Mouse (Mus musculus) heart, postnatal 0 days (tissue): ENCODE results near the gene Ube2t. TPM values are rescaled to one million over a fixed set of nuclear protein-coding genes. Genes with fewer than 3 reads are reported as not detected.
A peak's percentile ranks its signal among the peaks of the same experiment; 100 is the strongest.

ENCODE experiments used
- ATAC-seq: fragments of 200-750 bp; cut with Nextera tagmentation; 2 replicates; pipeline ENCODE4 v1.8.0; 2017; ENCODE audit warnings: low read depth, moderate number of reproducible peaks, moderate library complexity; ENCODE audit not compliant: insufficient read depth
- DNase-seq: peaks from one replicate; pipeline ENCODE4 v3.0.0-alpha.2; 2016; ENCODE audit warnings: low spot score
- H3K27ac ChIP-seq: fragments of 300-500 bp; sonication (generic); 2 replicates; pipeline ENCODE4 v1.5.1; 2014; ENCODE audit warnings: low read depth, mild to moderate bottlenecking
- H3K27me3 ChIP-seq: fragments of 300-500 bp; sonication (generic); 2 replicates; pipeline ENCODE4 v1.6.1; 2014; ENCODE audit warnings: low read length, mixed read lengths; ENCODE audit not compliant: control insufficient read depth, insufficient read depth
- H3K36me3 ChIP-seq: fragments of 300-500 bp; sonication (generic); replicated peaks from 2 replicates; pipeline ENCODE4 v1.6.1; 2014; ENCODE audit warnings: low read length, mixed read lengths; ENCODE audit not compliant: control insufficient read depth, insufficient read depth
- H3K4me1 ChIP-seq: fragments of 300-500 bp; sonication (generic); 2 replicates; pipeline ENCODE4 v1.6.1; 2014; ENCODE audit warnings: antibody characterized with exemption; ENCODE audit not compliant: control insufficient read depth, insufficient read depth
- H3K4me2 ChIP-seq: fragments of 300-500 bp; sonication (generic); 2 replicates; pipeline ENCODE4 v1.6.1; 2014; ENCODE audit warnings: low read depth, mild to moderate bottlenecking, low read length, moderate library complexity
- H3K4me3 ChIP-seq: fragments of 300-500 bp; sonication (generic); 2 replicates; pipeline ENCODE4 v1.5.1; 2014; ENCODE audit warnings: low read depth, low read length
- H3K9ac ChIP-seq: fragments of 300-500 bp; sonication (generic); replicated peaks from 2 replicates; pipeline ENCODE4 v1.6.1; 2014; ENCODE audit warnings: low read depth, low read length, mixed read lengths
- H3K9me3 ChIP-seq: fragments of 300-500 bp; sonication (generic); replicated peaks from 2 replicates; pipeline ENCODE4 v1.6.1; 2016; ENCODE audit warnings: low read length; ENCODE audit not compliant: control insufficient read depth
- CTCF ChIP-seq: IDR thresholded peaks from 2 replicates; pipeline ENCODE4 v1.5.1; 2016; ENCODE audit warnings: antibody characterized with exemption, control low read depth, low read depth
- EP300 ChIP-seq: IDR thresholded peaks from 2 replicates; pipeline ENCODE4 v1.6.1; 2016; ENCODE audit warnings: antibody characterized with exemption, low read depth
- WGBS: fragments of 180-500 bp; shearing (Covaris S2); extraction: QIAGEN DNeasy Blood & Tissue Kit; methylation state at CpG from one replicate; pipeline ENCODE4 v1.1.7; 2014; 5-methylcytosine and 5-hydroxymethylcytosine counted together
- polyA plus RNA-seq: library from polyadenylated mRNA; unstranded; fragments of >200 nt; fragmentation: Nextera tagmentation; extraction: Ambion mirVana; gene quantifications from 2 replicates; pipeline ENCODE4 v1.2.1, GENCODE M21; 2015
- total RNA-seq: library from RNA; depleted of rRNA; stranded (reverse); fragments of >200 nt; gene quantifications from 2 replicates; pipeline ENCODE4 v1.2.3, GENCODE M21; 2014; ENCODE audit warnings: low replicate concordance; rRNA removed

Gene Ube2t
- 30.2 and 34.3 TPM in 2 replicates for total RNA-seq
- 22.5 and 25.3 TPM in 2 replicates for polyA plus RNA-seq

- Histone ChIP-seq H3K4me3 (peak within 1 kb of the TSS; percentile 71), H3K9ac (peak within 1 kb of the TSS; percentile 59), H3K27me3 (no peaks in the 10 kb centered on the region), H3K4me2 (peak within 1 kb of the TSS; percentile 75), H3K27ac (peak within 1 kb of the TSS; percentile 64), H3K36me3 (no peaks in the 10 kb centered on the region), H3K4me1 (0 out of 2 replicates have a peak, but pooled peaks cover 10% of the 10 kb centered on the region), H3K9me3 (no peaks in the 10 kb centered on the region)
- ATAC-seq: peak; percentile 100
- DNase-seq: peak; percentile 97
- TF ChIP-seq EP300: no peak
- TF ChIP-seq CTCF: no peak
- 4% methylated on average over 50 of the region's 50 CpGs for WGBS
These were observed at the start of gene Ube2t for GRCm38 (mm10) chr1:134962053-134962803. Ube2t (plus strand) TSS chr1:134962565.

GRCm38 (mm10) chr1:134913535-134913934 lies 48.8 kb upstream of the Ube2t start:
- peaks cover 56% of the 10 kb centered on the region for H3K4me1 ChIP-seq

GRCm38 (mm10) chr1:134915421-134915820 lies 46.9 kb upstream of the Ube2t start:
- Histone ChIP-seq H3K9ac (peak overlapping the region; percentile 32), H3K4me3 (no peak overlapping the region), H3K4me2 (no peak overlapping the region), H3K4me1 (peaks cover 53% of the 10 kb centered on the region), H3K27ac (peak overlapping the region; percentile 86), H3K27me3 (no peaks in the 10 kb centered on the region), H3K36me3 (no peaks in the 10 kb centered on the region), H3K9me3 (no peaks in the 10 kb centered on the region)
- ATAC-seq (no peak), DNase-seq (no peak)
- 73% methylated on average over 4 of the region's 4 CpGs for WGBS
- no peak for TF ChIP-seq EP300
- TF ChIP-seq CTCF: no peak

More at GRCm38 (mm10) chr1:134913535-134913934, 48.8 kb upstream of the Ube2t start:
- Histone ChIP-seq H3K4me2 (no peak overlapping the region), H3K27ac (peak overlapping the region; percentile 86), H3K4me3 (no peak overlapping the region), H3K36me3 (no peaks in the 10 kb centered on the region), H3K9ac (no peak overlapping the region), H3K27me3 (no peaks in the 10 kb centered on the region), H3K9me3 (no peaks in the 10 kb centered on the region)
- 47% methylated on average over 4 of the region's 4 CpGs for WGBS
- no peak for TF ChIP-seq EP300
- no peak for TF ChIP-seq CTCF
- no peak for ATAC-seq
- DNase-seq: no peak

- Histone ChIP-seq H3K27me3 (no peaks in the 10 kb centered on the region), H3K4me3 (no peak overlapping the region), H3K9ac (no peak overlapping the region), H3K36me3 (no peaks in the 10 kb centered on the region), H3K4me1 (peaks cover 25% of the 10 kb centered on the region), H3K4me2 (no peak overlapping the region), H3K27ac (peak overlapping the region; percentile 73), H3K9me3 (no peaks in the 10 kb centered on the region)
- peak; percentile 48; the same call in 1 of the 2 replicates for ATAC-seq
- no peak for DNase-seq
- TF ChIP-seq CTCF (no peak), EP300 (no peak)
- WGBS: 46% methylated on average over 6 of the region's 6 CpGs
These were observed 43.4 kb upstream of the Ube2t start for GRCm38 (mm10) chr1:134919010-134919409.

GRCm38 (mm10) chr1:134932431-134932830 lies 29.9 kb upstream of the Ube2t start:
- peaks cover 49% of the 10 kb centered on the region for H3K4me1 ChIP-seq
- DNase-seq (peak; percentile 56), ATAC-seq (peak; percentile 47; the same call in 1 of the 2 replicates)
- peak overlapping the region; percentile 37; the same call in 1 of the 2 replicates for H3K9ac ChIP-seq
- WGBS: 21% methylated on average over 7 of the region's 7 CpGs
- TF ChIP-seq EP300 (no peak), CTCF (no peak)
- H3K4me3 ChIP-seq: no peak overlapping the region
- H3K27ac ChIP-seq: peak overlapping the region; percentile 91
- H3K27me3 ChIP-seq: no peaks in the 10 kb centered on the region
- H3K4me2 ChIP-seq: peak overlapping the region; percentile 32
- no peaks in the 10 kb centered on the region for H3K9me3 ChIP-seq
- no peaks in the 10 kb centered on the region for H3K36me3 ChIP-seq

- DNase-seq (no peak), ATAC-seq (peak; percentile 55)
- H3K9me3 ChIP-seq: no peaks in the 10 kb centered on the region
- H3K4me2 ChIP-seq: no peak overlapping the region
- 48% methylated on average over 6 of the region's 6 CpGs for WGBS
- H3K27ac ChIP-seq: peak overlapping the region; percentile 91
- H3K4me3 ChIP-seq: no peak overlapping the region
- H3K36me3 ChIP-seq: no peaks in the 10 kb centered on the region
- no peak overlapping the region for H3K9ac ChIP-seq
- H3K27me3 ChIP-seq: no peaks in the 10 kb centered on the region
- TF ChIP-seq CTCF (no peak), EP300 (peak; percentile 52; the same call in 1 of the 2 replicates)
- H3K4me1 ChIP-seq: peaks cover 57% of the 10 kb centered on the region
These were observed 26.0 kb upstream of the Ube2t start for GRCm38 (mm10) chr1:134936335-134936734.
